In the genomic region with DNA sequence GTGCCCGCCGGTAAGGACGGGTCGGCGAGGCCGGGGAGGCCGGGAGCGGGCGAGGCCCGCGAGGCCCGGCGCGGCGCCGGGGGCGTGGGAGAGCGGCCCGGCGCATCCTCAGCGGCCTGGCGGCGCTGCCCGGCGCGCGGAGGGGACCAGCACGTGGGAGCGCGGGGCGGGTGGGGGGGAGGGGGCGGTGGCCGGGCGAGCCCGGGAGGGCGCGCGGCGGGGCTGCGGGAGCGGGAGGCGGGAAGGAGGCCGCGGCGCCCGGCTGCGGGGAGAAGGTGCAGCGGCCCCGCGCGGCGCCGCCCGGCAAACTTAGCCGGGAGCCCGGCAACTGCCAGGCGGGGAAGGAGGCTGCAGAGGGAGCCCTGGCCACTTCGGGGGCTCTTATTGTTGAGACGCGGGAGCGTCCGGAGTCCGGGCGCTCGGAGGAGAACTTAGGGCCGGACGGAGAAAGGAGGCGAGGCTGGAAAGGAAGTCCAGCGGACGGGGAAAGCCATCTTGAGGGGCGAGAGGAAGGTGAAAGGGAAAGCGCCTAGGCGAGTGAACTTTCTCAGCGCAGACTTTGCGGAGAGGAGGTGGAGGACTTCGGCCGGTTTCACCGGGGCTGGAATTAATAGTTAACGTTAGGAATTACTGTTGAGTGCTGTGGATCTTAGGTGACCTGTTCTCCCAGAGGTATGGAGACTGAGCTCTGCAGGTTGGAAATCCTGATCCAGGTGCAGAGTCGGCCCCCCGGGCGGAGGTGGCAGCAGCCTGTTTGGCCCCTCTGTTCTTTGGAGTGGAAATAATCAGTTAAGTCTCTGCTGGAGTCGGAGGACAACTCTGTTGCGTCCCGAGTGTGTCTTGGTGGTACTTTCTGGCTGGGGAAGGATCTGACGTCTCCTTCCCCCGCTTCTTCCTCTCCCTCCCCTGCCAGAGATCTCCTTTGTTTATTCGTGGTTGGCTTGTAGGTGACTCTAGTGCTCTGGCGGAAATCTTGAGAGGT, we compare ENCODE assay signal across 8 mouse cellular contexts. TPM values are rescaled to one million over a fixed set of nuclear protein-coding genes. Genes with fewer than 3 reads are reported as not detected.
A peak's percentile ranks its signal among the peaks of the same experiment; 100 is the strongest.
DNase-seq lines count a peak whose midpoint lies in the region; ATAC-seq and TF ChIP-seq lines count a peak whose summit lies in the region.

No protein-coding gene starts in this region.

- peak; percentile 67 for ATAC-seq in forebrain, postnatal 0 days
- ATAC-seq in hematopoietic stem cell, adult 5-6 weeks (replicated peaks in 1 of 2; ENCODE audit: insufficient read depth in 1 of 2, low FRiP score in 2 of 2, low TSS enrichment in 1 of 2, low read depth in 1 of 2, poor library complexity in 2 of 2, severe bottlenecking in 2 of 2) = peak; percentile 78 to 79

- TF ChIP-seq POLR2A in MEL (IDR thresholded peaks at IDR 0.05; ENCODE audit: control insufficient read depth in 1 of 2, insufficient read depth in 1 of 2, low read depth in 1 of 2, low read length in 2 of 2, poor library complexity in 1 of 2) = peak; percentile 37 to 74; a peak in 2 of 4 replicates

- peak in 1 of 2 experiments; percentile 4; a peak in 1 of 4 replicates for TF ChIP-seq EP300 in MEL (IDR thresholded peaks at IDR 0.05; ENCODE audit: low read depth in 1 of 2, low read length in 2 of 2)

- TF ChIP-seq CTCF in MEL (IDR thresholded peaks at IDR 0.05 in 2 of 3, conservative IDR thresholded peaks at IDR 0.05 in 1 of 3; ENCODE audit: control insufficient read depth in 1 of 3, insufficient read depth in 1 of 3, low read depth in 2 of 3, low read length in 3 of 3, poor library complexity in 1 of 3, severe bottlenecking in 1 of 3) = no peak
- TF ChIP-seq CTCF in forebrain, postnatal 0 days (IDR thresholded peaks at IDR 0.05; ENCODE audit: low read depth) = 0 out of 2 replicates have a peak, but pooled peaks have one; percentile 18

- peak; percentile 83 for DNase-seq in MEL (ENCODE audit: low read depth, low spot score)
- DNase-seq in cerebellum, adult 11 months = peak; percentile 35
- peak; percentile 41 for DNase-seq in forebrain, postnatal 0 days
- peak; percentile 24 to 26 for DNase-seq in layer of hippocampus, postnatal 14 days (ENCODE audit: low spot score in 2 of 2)
- peak; percentile 78 for DNase-seq in lung, postnatal 25 days (ENCODE audit: low spot score)
- DNase-seq in retina, adult 2 months (ENCODE audit: low read depth, low spot score) = peak; percentile 13
- peak; percentile 70 to 76 for DNase-seq in thymus, postnatal 36 days

- H3K4me3 ChIP-seq in MEL (ENCODE audit: control insufficient read depth in 1 of 2, insufficient read depth in 1 of 2, low read depth in 2 of 2, low read length in 2 of 2) = peak overlapping the region; percentile 69 to 90
- peak overlapping the region; percentile 90 for H3K4me3 ChIP-seq in forebrain, postnatal 0 days (ENCODE audit: low read depth, low read length)

- no peak for TF ChIP-seq RAD21 in MEL (IDR thresholded peaks at IDR 0.05; ENCODE audit: low read depth, low read length)

- H3K4me2 ChIP-seq in forebrain, postnatal 0 days (ENCODE audit: low read depth) = peak overlapping the region; percentile 98

- under 1% methylated on average over 60 of the region's 89 CpGs for WGBS in forebrain, postnatal 0 days

- H3K9ac ChIP-seq in MEL (ENCODE audit: control insufficient read depth, low read depth, low read length, poor library complexity, severe bottlenecking) = peak overlapping the region; percentile 98
- H3K9ac ChIP-seq in forebrain, postnatal 0 days = peak overlapping the region; percentile 81

- peak overlapping the region; percentile 71 for H3K27ac ChIP-seq in MEL (ENCODE audit: control insufficient read depth, low read depth, low read length)
- H3K27ac ChIP-seq in forebrain, postnatal 0 days (ENCODE audit: low read depth, low read length) = peak overlapping the region; percentile 89

- H3K36me3 ChIP-seq in MEL (ENCODE audit: control insufficient read depth in 1 of 2, insufficient read depth in 2 of 2, low read length in 2 of 2) = peaks cover 22 to 36% of the 10 kb centered on the region in 2 experiments
- peaks cover 10% of the 10 kb centered on the region for H3K36me3 ChIP-seq in forebrain, postnatal 0 days (ENCODE audit: insufficient read depth)

- H3K9me3 ChIP-seq in MEL (replicated peaks; ENCODE audit: insufficient read depth, low read length) = no peaks in the 10 kb centered on the region
- H3K9me3 ChIP-seq in forebrain, postnatal 0 days (ENCODE audit: low read length) = no peaks in the 10 kb centered on the region

- H3K4me1 ChIP-seq in MEL (ENCODE audit: control insufficient read depth in 1 of 2, insufficient read depth in 2 of 2, low read length in 2 of 2) = peaks cover 6% of the 10 kb centered on the region in 2 experiments; a peak in 3 of 4 replicates
- H3K4me1 ChIP-seq in forebrain, postnatal 0 days (ENCODE audit: insufficient read depth) = 0 out of 2 replicates have a peak, but pooled peaks cover 7% of the 10 kb centered on the region

- H3K27me3 ChIP-seq in MEL (ENCODE audit: control insufficient read depth in 1 of 2, insufficient read depth in 2 of 2, low read length in 2 of 2) = no peaks in the 10 kb centered on the region
- no peaks in the 10 kb centered on the region for H3K27me3 ChIP-seq in forebrain, postnatal 0 days (ENCODE audit: insufficient read depth, low read length)

- H3K79me2 ChIP-seq in MEL (ENCODE audit: control insufficient read depth, insufficient read depth, low read length, poor library complexity) = peaks cover 48% of the 10 kb centered on the region

TF ChIP-seq in MEL, 35 proteins besides CTCF, POLR2A, EP300 and RAD21 (continues in another document):
- TF ChIP-seq ZKSCAN1 (IDR thresholded peaks at IDR 0.05; ENCODE audit: low read depth, low read length) (no peak), ELF1 (IDR thresholded peaks at IDR 0.05; ENCODE audit: low read depth, low read length) (no peak), CHD2 (IDR thresholded peaks at IDR 0.05; ENCODE audit: low read length) (no peak), MAX (IDR thresholded peaks at IDR 0.05; ENCODE audit: low read length) (no peak), CHD1 (IDR thresholded peaks at IDR 0.05; ENCODE audit: low read depth, low read length) (0 out of 2 replicates have a peak, but pooled peaks have one; percentile 51), TAL1 (IDR thresholded peaks at IDR 0.05; ENCODE audit: low read length) (no peak), USF2 (IDR thresholded peaks at IDR 0.05; ENCODE audit: borderline replicate concordance in 1 of 2, insufficient read depth in 1 of 2, low read depth in 1 of 2, low read length in 2 of 2) (no peak), MAFK (IDR thresholded peaks at IDR 0.05; ENCODE audit: borderline replicate concordance, low read depth, low read length) (no peak), ZNF384 (IDR thresholded peaks at IDR 0.05; ENCODE audit: low read depth, low read length) (no peak), GABPA (IDR thresholded peaks at IDR 0.05; ENCODE audit: low read depth, low read length) (no peak), USF1 (IDR thresholded peaks at IDR 0.05; ENCODE audit: low read depth, low read length) (no peak), TCF12 (IDR thresholded peaks at IDR 0.05; ENCODE audit: low read depth, low read length) (peak; percentile 40; the same call in 1 of the 2 replicates), MYB (IDR thresholded peaks at IDR 0.05; ENCODE audit: low read depth, low read length) (no peak), SMC3 (IDR thresholded peaks at IDR 0.05; ENCODE audit: low read depth, low read length) (no peak), E2F4 (IDR thresholded peaks at IDR 0.05; ENCODE audit: borderline replicate concordance, low read depth, low read length) (no peak), MEF2A (IDR thresholded peaks at IDR 0.05; ENCODE audit: extremely low read depth, insufficient replicate concordance, low read depth, low read length, poor library complexity, severe bottlenecking) (no peak), TBP (IDR thresholded peaks at IDR 0.05; ENCODE audit: low read depth, low read length) (peak; percentile 75; the same call in 1 of the 2 replicates), RCOR1 (IDR thresholded peaks at IDR 0.05; ENCODE audit: low read depth, low read length) (no peak), MAZ (IDR thresholded peaks at IDR 0.05; ENCODE audit: low read depth, low read length) (no peak), ETS1 (IDR thresholded peaks at IDR 0.05; ENCODE audit: low read depth, low read length) (peak; percentile 34; the same call in 1 of the 2 replicates), UBTF (IDR thresholded peaks at IDR 0.05; ENCODE audit: borderline replicate concordance, insufficient read depth, low read depth, low read length) (no peak), HCFC1 (IDR thresholded peaks at IDR 0.05; ENCODE audit: low read depth, low read length) (peak; percentile 61; the same call in 1 of the 2 replicates), SIN3A (IDR thresholded peaks at IDR 0.05; ENCODE audit: low read length) (peak; percentile 81), ZC3H11A (IDR thresholded peaks at IDR 0.05; ENCODE audit: low read depth, low read length) (no peak), ZMIZ1 (IDR thresholded peaks at IDR 0.05; ENCODE audit: low read depth, low read length) (no peak; the same call in 1 of the 2 replicates), POLR2AphosphoS5 (IDR thresholded peaks at IDR 0.05; ENCODE audit: borderline replicate concordance, low read depth, low read length) (no peak), MXI1 (IDR thresholded peaks at IDR 0.05; ENCODE audit: low read depth, low read length) (peak; percentile 46), MYC (IDR thresholded peaks at IDR 0.05; ENCODE audit: low read depth, low read length) (no peak), POLR2AphosphoS2 (IDR thresholded peaks at IDR 0.05; ENCODE audit: low read length) (no peak), NRF1 (IDR thresholded peaks at IDR 0.05; ENCODE audit: insufficient read depth, low read depth, low read length, poor library complexity, severe bottlenecking) (no peak), JUND (IDR thresholded peaks at IDR 0.05; ENCODE audit: low read depth, low read length) (no peak), KAT2A (conservative IDR thresholded peaks at IDR 0.05; ENCODE audit: low read depth, low read length) (no peak), GATA1 (IDR thresholded peaks at IDR 0.05; ENCODE audit: low read depth, low read length) (no peak), BHLHE40 (IDR thresholded peaks at IDR 0.05; ENCODE audit: borderline replicate concordance, low read depth, low read length) (no peak)

RNA-seq across cellular contexts. Expression of a gene that starts 0.8 kb away (rescaled TPM):
- 31.1 and 32.5 TPM in 2 replicates for total RNA-seq in MEL (2012; rRNA removed)
- polyA plus RNA-seq in MEL (2012; ENCODE audit: insufficient read depth in 1 of 2, insufficient read length in 2 of 2, low read depth in 1 of 2, low replicate concordance in 2 of 2, missing spikeins in 1 of 2) = 100 to 1,000 TPM in 1 of 2 experiments, 10 to 100 TPM in 1; 48.8 to 164 TPM
- total RNA-seq in forebrain, postnatal 0 days (2014; rRNA removed) = 14.5 and 20.5 TPM in 2 replicates
- polyA plus RNA-seq in forebrain, postnatal 0 days (2015; fragmentation: Nextera tagmentation; extraction: Ambion mirVana) = 9.9 and 14.2 TPM in 2 replicates
- total RNA-seq in hematopoietic stem cell, adult 5-6 weeks (2017) = 79.7 and 81.8 TPM in 2 replicates
- total RNA-seq in layer of hippocampus, postnatal 14 days (2021) = 10 to 100 TPM; 18.7 to 23.6 TPM

Comparison
In these comparisons a context has a peak if more than half of its experiments do, and no peak if none do; other contexts are left out.
1. Peak in every context shown above with its lines: DNase-seq, ATAC-seq, H3K4me3 ChIP-seq and H3K27ac ChIP-seq.
2. DNase-seq: peak in every context shown above with its lines; median percentile 83 in MEL; 78 in lung, postnatal 25 days; 73 in thymus, postnatal 36 days; 41 in forebrain, postnatal 0 days; 35 in cerebellum, adult 11 months; 25 in layer of hippocampus, postnatal 14 days; 13 in retina, adult 2 months.